Mouse (Mus musculus): ENCODE data around the gene Asb16. TPM values are rescaled to one million over a fixed set of nuclear protein-coding genes. Genes with fewer than 3 reads are reported as not detected.

The Asb16 gene
- polyA plus RNA-seq (2012; rRNA removed) = 0.13 and 0.19 TPM in 2 replicates

DNA sequence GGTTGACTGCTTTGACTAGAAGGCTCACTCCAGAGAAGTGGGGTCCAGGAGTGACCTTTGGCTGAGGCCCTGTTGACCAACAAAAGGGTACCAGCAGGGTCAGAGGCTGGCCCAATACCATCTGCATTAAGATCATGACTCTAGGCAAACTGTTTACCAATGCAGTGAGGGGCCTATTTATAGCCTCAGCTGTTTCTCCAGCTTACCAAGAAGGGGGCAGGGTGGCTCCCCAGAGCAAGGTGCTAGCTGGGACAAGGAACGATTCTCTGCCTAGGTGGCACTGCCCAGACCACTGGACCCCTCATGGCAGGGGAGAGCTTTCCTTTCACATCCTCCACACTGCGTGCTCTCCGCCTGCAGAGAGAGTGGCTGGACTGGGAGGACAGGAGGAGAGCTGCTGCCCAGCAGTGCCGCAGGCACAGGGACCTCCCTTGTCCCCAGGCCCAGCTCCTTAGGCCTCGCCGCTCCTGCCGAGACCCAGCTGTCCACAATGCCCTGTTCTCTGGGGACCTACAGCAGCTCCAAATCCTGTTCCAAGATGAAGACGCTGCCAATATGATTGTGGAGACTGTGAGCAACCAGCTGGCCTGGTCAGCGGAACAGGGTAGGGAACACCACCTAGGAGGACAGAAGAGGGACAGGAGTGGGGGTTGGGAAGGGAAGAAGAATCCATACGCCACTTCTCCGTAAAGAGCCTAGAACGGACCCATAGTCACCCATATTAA, at the start of gene Asb16:
Asb16 (plus strand) TSS at position 224 of the 725 bp plus-strand sequence.
- Histone ChIP-seq H3K4me1 (ENCODE audit: control insufficient read depth, insufficient read depth, insufficient read length) (no peaks in the 10 kb centered on the region), H3K4me3 (ENCODE audit: extremely low read depth, insufficient read depth, insufficient read length) (no peak within 1 kb of the TSS), H3K27ac (ENCODE audit: insufficient read depth, low read length) (no peak within 1 kb of the TSS), H3K36me3 (ENCODE audit: control insufficient read depth, insufficient read depth, low read length) (no peaks in the 10 kb centered on the region), H3K27me3 (ENCODE audit: control insufficient read depth, insufficient read depth, low read length) (no peaks in the 10 kb centered on the region)
- no peak for DNase-seq (ENCODE audit: low read depth in 1 of 2, low spot score in 2 of 2)
- TF ChIP-seq CTCF (IDR thresholded peaks at IDR 0.05; ENCODE audit: extremely low read depth, insufficient read depth, insufficient read length, insufficient replicate concordance) = no peak
- TF ChIP-seq POLR2A (IDR thresholded peaks at IDR 0.05; ENCODE audit: low read depth, low read length) = no peak
- WGBS = 89% methylated on average over 12 of the region's 12 CpGs

- H3K4me1 ChIP-seq (ENCODE audit: control insufficient read depth, insufficient read depth, insufficient read length) = peaks cover 42% of the 10 kb centered on the region
- no peaks in the 10 kb centered on the region for H3K27me3 ChIP-seq (ENCODE audit: control insufficient read depth, insufficient read depth, low read length)
- 0% methylated on average over 10 of the region's 10 CpGs for WGBS
- H3K4me3 ChIP-seq (ENCODE audit: extremely low read depth, insufficient read depth, insufficient read length) = peak overlapping the region; percentile 61; the same call in 1 of the 2 replicates
- H3K36me3 ChIP-seq (ENCODE audit: control insufficient read depth, insufficient read depth, low read length) = no peaks in the 10 kb centered on the region
- TF ChIP-seq CTCF (IDR thresholded peaks at IDR 0.05; ENCODE audit: extremely low read depth, insufficient read depth, insufficient read length, insufficient replicate concordance) (no peak), POLR2A (IDR thresholded peaks at IDR 0.05; ENCODE audit: low read depth, low read length) (no peak; the same call in 1 of the 2 replicates)
- peak; percentile 45 to 71 for DNase-seq (ENCODE audit: low read depth in 1 of 2, low spot score in 2 of 2)
- H3K27ac ChIP-seq (ENCODE audit: insufficient read depth, low read length) = peak overlapping the region; percentile 61
Observed at GRCm38 (mm10) chr11:102218783-102219182, 49.8 kb upstream of the Asb16 start.

DNA sequence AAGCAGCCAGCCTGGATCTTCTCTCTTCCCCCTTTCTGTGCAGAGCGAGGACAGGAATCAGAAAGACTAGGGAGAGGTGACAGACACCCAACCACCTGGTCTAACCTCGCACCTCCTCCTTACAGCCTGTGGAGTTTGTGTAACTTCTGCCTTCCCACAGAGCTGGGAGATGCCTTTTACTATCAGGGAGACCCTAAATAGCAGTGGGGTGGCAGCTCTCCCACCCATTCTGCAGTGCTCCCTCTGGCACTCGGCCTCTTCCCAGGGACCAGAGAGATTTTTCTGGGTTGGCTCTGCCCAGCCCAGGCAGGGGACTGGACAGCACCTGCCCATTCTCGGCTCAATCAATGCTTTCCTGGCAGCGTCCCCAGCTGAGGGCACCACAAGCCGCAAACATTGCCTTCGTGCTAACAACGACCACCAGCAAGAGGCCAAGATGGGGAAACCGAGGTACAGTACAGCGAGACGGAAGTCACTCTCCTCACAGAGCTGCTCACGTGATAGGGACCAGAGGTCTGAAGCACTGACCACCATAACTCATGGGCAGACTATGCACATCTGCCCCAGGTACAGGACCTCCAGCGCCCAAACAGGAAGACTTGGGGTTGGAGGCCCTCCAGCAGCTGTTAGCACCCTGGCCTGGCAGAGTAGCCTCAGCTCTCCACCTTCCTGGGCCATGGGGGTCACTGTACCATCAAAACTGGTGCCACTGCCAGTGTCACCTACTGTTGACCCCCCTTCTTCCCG, 49.1 kb upstream of the Asb16 start:
- DNase-seq (ENCODE audit: low read depth in 1 of 2, low spot score in 2 of 2) = no peak
- 44% methylated on average over 14 of the region's 14 CpGs for whole genome bisulfite sequencing
- TF ChIP-seq CTCF (IDR thresholded peaks at IDR 0.05; ENCODE audit: extremely low read depth, insufficient read depth, insufficient read length, insufficient replicate concordance) (no peak), POLR2A (IDR thresholded peaks at IDR 0.05; ENCODE audit: low read depth, low read length) (no peak)
- Histone ChIP-seq H3K27me3 (ENCODE audit: control insufficient read depth, insufficient read depth, low read length) (no peaks in the 10 kb centered on the region), H3K36me3 (ENCODE audit: control insufficient read depth, insufficient read depth, low read length) (0 out of 2 replicates have a peak, but pooled peaks cover 1% of the 10 kb centered on the region), H3K4me1 (ENCODE audit: control insufficient read depth, insufficient read depth, insufficient read length) (peaks cover 42% of the 10 kb centered on the region), H3K27ac (ENCODE audit: insufficient read depth, low read length) (peak overlapping the region; percentile 6; the same call in 1 of the 2 replicates), H3K4me3 (ENCODE audit: extremely low read depth, insufficient read depth, insufficient read length) (peak overlapping the region; percentile 61; the same call in 1 of the 2 replicates)

DNA sequence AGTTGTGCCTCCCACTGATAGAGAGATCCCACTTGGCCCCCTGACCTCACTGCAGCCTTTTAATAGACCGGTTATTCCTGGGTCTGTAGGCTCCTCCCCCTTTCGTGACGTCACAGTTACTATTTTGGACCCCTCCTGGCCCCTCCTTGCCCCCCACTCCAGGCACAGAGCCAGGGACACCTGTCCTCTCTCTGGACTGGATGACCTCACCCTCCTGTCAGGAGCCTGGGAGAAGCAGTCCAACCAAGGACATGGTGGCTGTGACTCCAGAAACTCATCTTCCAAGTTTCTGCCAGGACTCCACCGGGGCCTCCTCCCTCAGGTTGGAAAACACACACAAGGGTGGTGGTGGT, 48.6 kb upstream of the Asb16 start:
- Histone ChIP-seq H3K27me3 (ENCODE audit: control insufficient read depth, insufficient read depth, low read length) (no peaks in the 10 kb centered on the region), H3K4me1 (ENCODE audit: control insufficient read depth, insufficient read depth, insufficient read length) (peaks cover 38% of the 10 kb centered on the region), H3K4me3 (ENCODE audit: extremely low read depth, insufficient read depth, insufficient read length) (no peak overlapping the region), H3K36me3 (ENCODE audit: control insufficient read depth, insufficient read depth, low read length) (0 out of 2 replicates have a peak, but pooled peaks cover 1% of the 10 kb centered on the region), H3K27ac (ENCODE audit: insufficient read depth, low read length) (no peak overlapping the region)
- 36% methylated on average over 4 of the region's 4 CpGs for WGBS
- TF ChIP-seq CTCF (IDR thresholded peaks at IDR 0.05; ENCODE audit: extremely low read depth, insufficient read depth, insufficient read length, insufficient replicate concordance) = no peak
- no peak for TF ChIP-seq POLR2A (IDR thresholded peaks at IDR 0.05; ENCODE audit: low read depth, low read length)
- DNase-seq (ENCODE audit: low read depth in 1 of 2, low spot score in 2 of 2) = no peak

DNA sequence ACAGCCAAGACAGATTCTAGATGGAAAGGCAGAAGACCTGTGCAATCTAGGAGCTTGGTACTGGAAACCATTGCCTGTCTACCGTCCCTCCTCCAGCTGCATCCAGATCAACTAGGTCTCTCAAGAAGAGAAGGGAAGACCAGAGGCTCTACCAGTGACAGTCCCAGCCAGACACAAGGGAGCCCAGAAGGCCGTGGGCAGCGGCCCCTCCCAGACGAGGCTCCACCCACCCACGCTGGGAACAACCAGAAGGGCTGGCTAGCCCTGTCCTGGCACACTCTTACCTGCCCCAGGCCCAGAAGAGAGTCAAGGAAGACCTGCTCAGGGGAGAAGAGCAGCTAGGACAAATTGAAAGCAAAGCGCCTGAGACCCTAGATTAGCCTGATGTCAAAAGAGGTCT, 48.1 kb upstream of the Asb16 start:
- DNase-seq (ENCODE audit: low read depth in 1 of 2, low spot score in 2 of 2) = no peak
- Histone ChIP-seq H3K27me3 (ENCODE audit: control insufficient read depth, insufficient read depth, low read length) (no peaks in the 10 kb centered on the region), H3K27ac (ENCODE audit: insufficient read depth, low read length) (no peak overlapping the region)

DNA sequence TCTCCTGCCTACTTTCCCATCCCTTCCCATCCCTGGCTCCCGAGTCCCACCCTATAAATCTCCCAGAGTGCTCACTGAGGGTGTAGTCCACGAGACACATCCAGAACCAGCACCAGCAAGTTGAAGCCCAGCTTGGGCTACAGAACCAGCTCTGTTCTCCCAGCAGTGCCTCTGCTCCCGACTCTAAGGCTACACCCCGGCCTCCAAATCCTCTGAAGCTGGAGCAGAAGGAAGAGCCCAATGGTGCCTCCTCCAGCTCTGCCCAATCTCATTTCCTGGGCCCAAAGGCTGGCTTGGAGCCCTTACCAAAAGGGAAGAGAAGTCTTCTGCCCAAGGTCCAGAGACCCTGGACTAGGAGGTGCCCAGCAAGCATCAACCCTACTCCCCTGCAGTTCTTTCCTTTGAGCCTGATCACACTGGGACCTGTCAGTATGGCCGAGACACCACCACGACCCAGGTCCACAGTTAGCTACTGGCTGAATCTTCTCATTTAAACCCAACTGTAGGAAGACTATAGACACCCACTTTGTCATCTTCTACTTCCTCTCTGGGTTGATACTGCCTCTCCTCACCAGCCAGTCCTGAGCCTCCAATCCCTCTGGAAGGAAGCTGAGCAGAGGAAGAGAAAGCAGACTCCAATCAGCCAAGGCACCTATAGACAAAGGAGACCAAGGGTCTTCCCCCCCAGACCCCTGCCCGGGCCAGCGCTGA, 47.1 kb upstream of the Asb16 start:
- Histone ChIP-seq H3K4me3 (ENCODE audit: extremely low read depth, insufficient read depth, insufficient read length) (no peak overlapping the region), H3K27me3 (ENCODE audit: control insufficient read depth, insufficient read depth, low read length) (no peaks in the 10 kb centered on the region), H3K27ac (ENCODE audit: insufficient read depth, low read length) (no peak overlapping the region), H3K4me1 (ENCODE audit: control insufficient read depth, insufficient read depth, insufficient read length) (peaks cover 32% of the 10 kb centered on the region), H3K36me3 (ENCODE audit: control insufficient read depth, insufficient read depth, low read length) (0 out of 2 replicates have a peak, but pooled peaks cover 1% of the 10 kb centered on the region)
- no peak for TF ChIP-seq POLR2A (IDR thresholded peaks at IDR 0.05; ENCODE audit: low read depth, low read length)
- no peak for TF ChIP-seq CTCF (IDR thresholded peaks at IDR 0.05; ENCODE audit: extremely low read depth, insufficient read depth, insufficient read length, insufficient replicate concordance)
- DNase-seq (ENCODE audit: low read depth in 1 of 2, low spot score in 2 of 2) = no peak
- 79% methylated on average over 8 of the region's 8 CpGs for WGBS

More for the DNA sequence above, 48.1 kb upstream of the Asb16 start:
- 54% methylated on average over 6 of the region's 6 CpGs for WGBS
- peaks cover 37% of the 10 kb centered on the region for H3K4me1 ChIP-seq (ENCODE audit: control insufficient read depth, insufficient read depth, insufficient read length)
- TF ChIP-seq CTCF (IDR thresholded peaks at IDR 0.05; ENCODE audit: extremely low read depth, insufficient read depth, insufficient read length, insufficient replicate concordance) (no peak), POLR2A (IDR thresholded peaks at IDR 0.05; ENCODE audit: low read depth, low read length) (no peak)
- H3K4me3 ChIP-seq (ENCODE audit: extremely low read depth, insufficient read depth, insufficient read length) = no peak overlapping the region
- 0 out of 2 replicates have a peak, but pooled peaks cover 1% of the 10 kb centered on the region for H3K36me3 ChIP-seq (ENCODE audit: control insufficient read depth, insufficient read depth, low read length)
